Mouse (Mus musculus) left cerebral cortex, postnatal 14 days (tissue): ENCODE data around the gene Cd69. TPM values are rescaled to one million over a fixed set of nuclear protein-coding genes. Genes with fewer than 3 reads are reported as not detected.

Experiments used
- DNase-seq, 2 experiments: peaks; one replicate each; pipeline ENCODE4 v3.0.0; 2021 to 2022; ENCODE audit warnings: low spot score in 2 of 2, mixed read lengths in 1 of 2
- intact Hi-C: fragments of 180-260 bp; cut with DNase I; formaldehyde crosslinking; loops from one replicate; pipeline ENCODE4 v1.15.1; 2025
- total RNA-seq, 2 experiments: library from RNA; stranded (reverse); gene quantifications; 2 replicates each; pipeline ENCODE4 v1.2.3; 2021

The Cd69 gene
- total RNA-seq, 2 experiments from 2014 or later, result not detected

DNA sequence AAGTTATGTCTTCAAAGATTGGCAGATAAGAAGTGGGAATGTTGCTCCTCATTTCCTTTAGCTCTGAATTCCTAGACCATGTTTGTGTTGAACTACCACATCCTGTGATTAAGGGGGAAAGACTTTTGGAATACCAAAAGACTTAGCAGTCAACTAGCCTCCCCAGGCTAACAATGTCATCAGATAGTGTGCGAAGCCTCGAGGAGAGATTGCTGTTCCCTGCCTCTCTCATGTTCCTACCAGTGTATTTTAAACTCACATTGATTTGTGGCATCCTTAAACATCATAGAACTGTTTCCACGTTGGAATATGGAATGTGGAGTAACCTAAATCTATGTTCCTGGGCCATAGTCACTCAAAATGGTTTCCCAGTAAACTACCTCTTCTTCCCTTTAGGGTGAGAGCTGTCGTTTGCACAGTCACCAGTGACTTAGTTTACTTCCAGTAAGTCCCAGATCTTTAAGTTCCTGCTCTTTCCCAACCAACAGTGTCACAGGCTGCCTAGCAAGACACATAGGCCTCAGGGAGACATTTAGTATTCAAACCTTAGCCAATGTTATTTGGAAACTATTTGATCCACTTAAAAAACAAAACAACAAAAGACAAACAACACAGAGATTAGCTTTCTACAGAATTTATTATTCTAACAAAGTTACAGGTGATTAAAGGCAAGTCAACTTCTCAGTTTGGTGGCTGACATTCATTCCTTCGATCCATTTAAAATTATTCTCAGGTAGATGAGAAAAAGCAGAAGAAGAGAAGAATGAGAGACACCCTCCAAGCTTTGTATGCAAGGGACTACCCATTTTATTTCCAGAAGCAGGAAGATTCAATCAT lies 43.0 kb downstream of the Cd69 start:
- DNase-seq, result no peak
- intact Hi-C loops, result loop anchor here (10.0 kb wide), 1 partner anchor 467 kb away; no protein-coding TSS in a partner anchor

DNA sequence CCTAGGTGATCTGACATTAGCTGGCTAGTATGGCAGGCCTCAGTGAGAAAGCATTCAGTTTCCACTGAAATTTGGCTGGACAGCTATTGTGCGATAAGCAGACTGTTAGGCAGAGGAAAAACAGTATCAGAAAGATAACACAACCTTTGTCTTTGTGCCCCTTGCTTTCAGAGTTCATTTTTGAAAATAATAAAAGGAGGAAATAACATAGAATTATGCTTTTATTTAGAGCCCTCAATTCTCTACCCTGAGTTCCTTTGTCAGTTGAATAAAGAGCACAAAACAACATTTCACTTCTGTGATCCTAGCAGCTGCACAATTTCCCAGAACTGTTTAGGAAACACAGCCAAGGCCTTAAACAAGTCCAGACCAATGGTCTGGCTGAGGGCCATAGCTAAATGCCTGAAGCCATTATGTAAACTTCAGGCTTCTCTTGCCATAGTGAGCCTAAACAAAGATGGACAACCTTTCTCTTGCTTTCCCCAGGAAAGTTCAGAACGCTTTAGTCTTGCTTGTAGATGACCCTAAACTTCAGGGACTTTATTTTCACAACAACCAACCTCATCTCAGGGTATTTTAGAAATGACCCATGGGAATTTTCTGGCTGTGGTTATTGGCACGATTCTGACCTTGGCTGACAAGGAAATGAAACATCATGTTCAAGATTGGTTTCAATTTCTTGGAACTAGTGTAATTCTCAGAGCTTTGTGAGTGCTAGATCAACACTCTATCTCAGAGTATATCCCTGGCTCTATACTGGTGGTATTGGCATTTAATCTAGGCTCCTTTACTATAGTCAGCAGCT lies 45.3 kb downstream of the Cd69 start:
- intact Hi-C loops, result loop anchor here (10.0 kb wide), 1 partner anchor 465 kb away; no protein-coding TSS in a partner anchor
- no peak for DNase-seq

DNA sequence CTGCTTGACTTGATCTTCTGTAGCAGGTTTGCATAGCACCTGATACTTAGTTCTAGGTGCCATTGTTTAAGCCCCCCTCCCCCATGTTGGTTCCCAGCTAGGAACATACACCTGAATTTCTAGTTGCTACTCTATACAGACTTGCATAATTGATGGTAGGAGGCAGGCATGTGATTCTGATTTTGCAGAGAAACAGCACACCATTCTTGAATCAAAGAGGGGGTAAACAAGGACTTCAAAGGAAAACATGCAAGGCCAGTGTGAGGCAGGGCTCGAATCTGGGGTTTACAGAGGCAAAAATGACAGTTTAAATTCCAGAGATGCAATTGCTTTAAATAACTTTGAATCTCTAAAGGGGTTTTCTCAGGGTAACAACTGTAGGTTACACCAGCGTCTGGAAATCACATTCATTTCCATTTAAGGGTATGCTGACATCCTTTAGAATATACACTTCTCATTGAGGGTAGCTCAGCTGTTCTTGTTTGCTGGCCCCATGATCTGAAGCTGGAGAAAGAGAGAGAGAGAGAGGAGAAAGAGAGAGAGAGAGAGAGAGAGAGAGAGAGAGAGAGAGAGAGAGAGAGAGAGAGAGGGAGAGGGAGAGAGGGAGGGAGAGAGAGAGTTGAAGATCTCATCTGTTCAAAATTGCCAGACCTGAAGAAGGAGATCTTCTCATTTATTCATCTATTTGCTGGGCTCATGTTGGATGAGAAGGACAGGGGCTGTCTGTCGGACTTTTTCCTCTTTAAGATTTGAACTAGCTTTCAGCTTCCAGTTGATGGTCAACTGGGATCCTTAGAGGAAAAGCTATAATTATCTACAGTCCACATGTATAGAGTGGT lies 46.1 kb downstream of the Cd69 start:
- intact Hi-C loops, result no loop called here
- DNase-seq, result no peak

DNA sequence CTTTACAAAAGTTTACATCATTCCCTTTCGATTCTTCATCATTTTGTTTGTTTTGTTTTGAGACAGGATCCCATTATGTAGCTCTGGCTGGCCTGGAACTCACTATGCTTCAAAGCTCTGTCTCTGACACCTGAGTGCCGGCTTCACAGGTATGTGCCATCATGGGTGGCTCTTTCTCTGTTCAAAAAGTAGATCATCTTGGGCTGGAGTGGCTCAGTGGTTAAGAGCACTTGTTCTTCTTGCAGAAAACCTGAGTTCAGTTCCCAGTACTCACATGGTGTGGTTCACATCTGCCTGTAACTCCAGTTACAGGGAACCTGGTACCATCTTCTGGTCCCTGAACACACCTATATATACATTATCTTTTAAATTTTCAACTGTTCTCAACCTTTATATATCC lies 50.2 kb downstream of the Cd69 start:
- intact Hi-C loops, result no loop called here
- no peak for DNase-seq

DNA sequence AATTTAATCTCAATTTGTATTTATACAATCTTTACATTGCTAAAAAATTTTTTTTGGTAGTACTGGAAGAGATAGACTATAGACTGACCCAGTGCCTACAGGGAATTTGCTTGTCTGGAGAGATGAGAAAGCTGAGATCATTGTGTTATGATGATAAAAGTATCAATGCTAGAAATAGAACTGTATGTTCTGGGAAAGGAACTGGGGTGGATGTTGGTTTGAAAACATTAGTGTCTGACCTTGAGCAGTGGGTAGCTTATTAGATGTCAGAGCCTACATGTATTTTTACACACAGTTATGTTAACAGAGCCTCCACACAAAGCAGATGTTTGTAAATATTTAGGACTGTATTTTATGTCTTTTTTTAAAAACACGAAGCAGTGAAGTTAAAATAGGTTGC lies 51.1 kb downstream of the Cd69 start:
- DNase-seq, result no peak
- intact Hi-C loops, result no loop called here

DNA sequence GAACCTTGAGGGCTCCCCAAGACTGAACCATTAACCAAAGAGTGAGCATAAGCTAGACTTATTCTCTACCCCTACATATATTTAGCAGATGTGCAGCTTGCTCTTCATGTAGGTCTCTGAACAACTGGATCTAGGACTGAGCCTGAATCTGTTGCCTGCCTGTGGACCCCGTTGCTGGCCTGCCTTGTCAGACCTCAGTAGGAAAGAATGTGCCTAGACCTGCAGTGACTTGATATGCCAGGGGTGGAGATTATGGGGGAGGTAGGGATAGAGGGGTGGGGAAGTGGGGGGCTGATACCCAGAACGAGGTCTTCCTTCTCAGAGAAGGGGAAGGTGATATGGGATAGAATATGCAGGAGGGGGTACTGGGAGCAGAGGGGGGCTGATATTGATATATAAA lies 51.6 kb downstream of the Cd69 start:
- DNase-seq, result no peak
- intact Hi-C loops, result no loop called here

DNA sequence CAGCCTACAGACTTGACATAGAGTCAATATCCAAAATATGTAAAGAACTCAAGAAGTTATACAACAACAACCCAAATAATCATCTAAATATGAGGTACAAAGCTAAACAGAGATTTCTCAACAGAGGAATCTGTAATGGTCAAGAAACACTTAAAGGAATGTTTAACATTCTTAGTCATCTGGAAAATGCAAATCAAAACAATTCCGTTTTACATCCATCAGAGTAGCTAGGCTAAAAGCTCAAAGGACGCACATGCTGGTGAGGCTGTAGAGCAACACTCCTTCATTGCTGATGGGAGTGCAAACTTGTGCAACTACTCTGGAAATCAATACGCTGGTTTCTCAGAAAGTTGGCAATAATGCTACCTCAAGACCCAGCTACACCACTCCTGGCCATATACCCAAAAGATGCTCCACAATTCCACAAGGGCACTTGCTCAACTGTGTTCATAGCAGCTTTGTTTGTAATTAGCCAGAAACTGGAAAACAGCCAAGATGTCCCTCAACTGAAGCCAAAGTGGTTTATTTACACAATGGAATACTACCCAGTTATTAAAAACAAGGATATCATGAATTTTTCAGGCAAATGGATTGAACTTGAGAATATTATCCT lies 52.9 kb downstream of the Cd69 start:
- no peak for DNase-seq

DNA sequence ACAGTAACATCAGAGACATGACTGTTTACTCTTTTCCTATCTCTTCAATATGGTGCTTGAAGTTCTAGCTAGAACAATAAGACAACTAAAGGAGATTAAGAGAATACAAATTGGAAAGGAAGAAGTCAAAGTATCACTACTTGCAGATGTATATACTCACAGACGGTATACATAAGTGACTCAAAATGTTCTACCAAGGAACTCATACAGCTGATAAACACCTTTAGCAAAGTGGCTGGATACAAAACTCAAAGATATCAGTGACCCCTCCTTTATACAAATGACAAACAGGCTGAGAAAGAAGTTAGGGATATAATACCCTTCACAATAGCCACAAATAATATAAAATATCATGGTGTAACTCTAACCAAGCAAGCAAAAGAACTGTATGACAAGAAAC lies 54.2 kb downstream of the Cd69 start:
- intact Hi-C loops, result no loop called here
- DNase-seq, result no peak

More for the DNA sequence above, 52.9 kb downstream of the Cd69 start:
- intact Hi-C loops, result no loop called here

DNA sequence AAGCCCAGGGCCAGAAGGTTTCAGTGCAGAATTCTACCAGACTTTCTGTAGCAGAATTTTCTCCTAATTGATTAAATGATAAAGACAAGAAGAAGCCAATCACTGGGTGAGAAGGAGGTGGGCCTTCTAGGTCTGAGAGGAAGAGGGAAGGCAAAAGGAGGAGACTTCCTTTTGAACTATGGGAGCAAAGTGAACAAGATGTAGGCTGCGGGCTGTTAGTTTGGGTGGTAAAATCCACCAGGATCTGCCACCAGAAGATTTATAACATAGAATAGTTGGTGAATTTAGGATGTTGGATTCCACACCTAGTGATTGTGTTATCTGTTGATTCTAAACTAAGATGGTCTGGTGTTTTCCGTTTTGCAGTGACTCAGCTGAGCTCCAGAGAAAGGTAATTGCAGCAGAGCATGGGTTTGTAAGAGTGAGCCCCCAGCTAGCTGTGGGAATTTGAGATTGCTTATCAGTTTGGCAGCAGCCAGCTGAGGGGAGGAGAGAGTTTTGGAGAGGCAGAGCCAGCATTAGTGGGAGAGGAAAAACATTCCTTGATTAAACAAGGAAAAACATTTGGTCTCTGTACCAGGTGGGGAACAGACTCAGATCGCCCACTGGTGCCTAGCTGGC lies 55.2 kb downstream of the Cd69 start:
- DNase-seq, result no peak
- intact Hi-C loops, result no loop called here

DNA sequence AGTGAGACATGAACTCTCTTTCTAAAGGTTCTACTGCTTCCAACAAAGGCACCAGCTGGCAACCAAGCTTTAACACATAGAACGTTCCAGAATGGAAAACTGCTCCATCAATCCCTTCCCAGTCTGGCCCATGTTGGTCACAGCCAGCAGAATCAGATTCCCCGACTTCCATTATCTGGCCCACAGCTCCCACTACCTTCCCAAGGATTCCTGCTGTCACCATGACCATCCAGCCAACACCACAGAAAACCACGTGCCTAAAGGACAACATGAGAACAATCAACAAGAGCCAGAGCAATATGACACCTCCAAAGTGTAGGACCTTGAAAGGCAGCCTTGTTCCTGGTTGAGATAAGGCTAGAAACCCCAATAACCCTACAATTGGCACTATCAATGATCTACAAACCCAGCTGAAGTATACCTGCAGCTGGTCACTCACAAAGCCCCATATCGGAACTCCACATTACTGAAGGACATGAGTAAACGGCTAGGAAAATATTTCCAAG lies 57.0 kb downstream of the Cd69 start:
- intact Hi-C loops, result no loop called here

More for the DNA sequence above, 57.0 kb downstream of the Cd69 start:
- DNase-seq, result no peak

Other genes starting within 250 kb of the Cd69 start
- gene Klrb1f, start 229.5 kb downstream of the Cd69 start, total RNA-seq, result not detected
- not detected for gene Clec2e, start 174.5 kb downstream of the Cd69 start, total RNA-seq
- gene Clec2d, start 94.8 kb downstream of the Cd69 start, total RNA-seq, result 1 to 10 TPM; 6.1 to 8.0 TPM
- not detected for gene 4922502D21Rik, start 56.4 kb upstream of the Cd69 start, total RNA-seq
- gene Clec12a, start 67.3 kb upstream of the Cd69 start, total RNA-seq, result under 1 TPM in 1 of 2 experiments, not detected in 1; 0.25 TPM
- gene Clec12b, start 110.4 kb upstream of the Cd69 start, total RNA-seq, result not detected
- gene Clec1b, start 121.9 kb upstream of the Cd69 start, total RNA-seq, result under 1 TPM in 1 of 2 experiments, not detected in 1; 0.46 TPM
- gene Clec9a, start 133.4 kb upstream of the Cd69 start, total RNA-seq, result not detected
- 1 to 10 TPM; 1.4 to 2.1 TPM for gene Clec1a, start 176.6 kb upstream of the Cd69 start, total RNA-seq
- gene Olr1, start 231.7 kb upstream of the Cd69 start, total RNA-seq, result not detected
- gene Tmem52b, start 237.1 kb upstream of the Cd69 start, total RNA-seq, result not detected